Comparison of ENCODE assay signal across 29 mouse cellular contexts in genomic region chr13:46407151-46407550, GRCm38 (mm10). TPM values are rescaled to one million over a fixed set of nuclear protein-coding genes. Genes with fewer than 3 reads are reported as not detected.
DNase-seq lines count a peak whose midpoint lies in the region; ATAC-seq and TF ChIP-seq lines count a peak whose summit lies in the region.
"Had no signal": no experiment of that assay in that cellular context is flagged by ENCODE, and none has a peak within 500 bp of the region (broad histone marks: within the 10 kb centered on the region; RNA-seq: fewer than 3 reads in every experiment).

No protein-coding gene starts in this region.

- H3K4me3 ChIP-seq in gastrocnemius, adult 2 months, result no peak overlapping the region
- H3K4me3 ChIP-seq in liver, adult 2 months (ENCODE audit: insufficient read depth, low read depth, low read length), result no peak overlapping the region
- H3K4me3 ChIP-seq: erythroblast, embryonic 14.5 days; hindbrain, embryonic 12.5 days; intestine, embryonic 15.5 days; layer of hippocampus, adult 2 months; left cerebral cortex, adult 2 months; limb, embryonic 12.5 days; liver, embryonic 12.5 days had no signal

- TF ChIP-seq CTCF in gastrocnemius, adult 2 months (IDR thresholded peaks at IDR 0.05), result no peak
- no peak for TF ChIP-seq CTCF in liver, adult 2 months (IDR thresholded peaks at IDR 0.05; ENCODE audit: low read depth, low read length)

- no peak for ATAC-seq in cerebellum, adult (ENCODE audit: insufficient number of reproducible peaks, low FRiP score, low TSS enrichment)
- ATAC-seq: activated CD4-positive, CD25-positive, alpha-beta regulatory T cell, adult 4 months; CD4-positive, CD25-positive, alpha-beta regulatory T cell, adult 4 months; forebrain, embryonic 16.5 days; hindbrain, postnatal 0 days; intestine, embryonic 15.5 days; liver, embryonic 12.5 days; liver, postnatal 0 days had no signal

- no peaks in the 10 kb centered on the region for H3K4me1 ChIP-seq in liver, adult 2 months (ENCODE audit: control insufficient read depth, insufficient read depth, low read length)
- H3K4me1 ChIP-seq: hindbrain, embryonic 12.5 days; intestine, embryonic 15.5 days; limb, embryonic 12.5 days; liver, embryonic 12.5 days had no signal

- DNase-seq in gastrocnemius, adult 2 months, result no peak
- DNase-seq in gastrocnemius, adult 8-10 months (ENCODE audit: low spot score in 2 of 2), result no peak
- peak; percentile 6 for DNase-seq in liver, adult 2 months (ENCODE audit: extremely low read depth, low read depth, low spot score)
- no peak for DNase-seq in liver
- peak; percentile 5 for DNase-seq in Muller cell, postnatal 12 days (ENCODE audit: inconsistent ontology term)
- DNase-seq in adrenal gland, postnatal 14 days, result peak; percentile 40
- DNase-seq: cerebellum, adult 18-20 months; cerebellum, postnatal 14 days; gastrocnemius, postnatal 10 days; kidney, adult 2 months; kidney, postnatal 36 days; liver, postnatal 0 days; midbrain, embryonic 14.5 days; retina, postnatal 1 day; right cerebral cortex, postnatal 14 days; thymus, postnatal 4 days had no signal

- no peaks in the 10 kb centered on the region for H3K79me2 ChIP-seq in liver, adult 2 months (ENCODE audit: control insufficient read depth, insufficient read depth, low read length)

- peak overlapping the region; percentile 35; the same call in 1 of the 2 replicates for H3K27ac ChIP-seq in gastrocnemius, adult 2 months
- H3K27ac ChIP-seq in liver, adult 2 months (replicated peaks; ENCODE audit: insufficient read depth, low read depth, low read length), result no peak overlapping the region
- H3K27ac ChIP-seq: hindbrain, embryonic 12.5 days; hindbrain, postnatal 0 days; intestine, embryonic 15.5 days; layer of hippocampus, adult 2 months; left cerebral cortex, adult 2 months; limb, embryonic 12.5 days; liver, embryonic 12.5 days had no signal

- no peak overlapping the region for H3K9ac ChIP-seq in liver, adult 2 months (ENCODE audit: low read depth, low read length)
- H3K9ac ChIP-seq: hindbrain, embryonic 12.5 days; intestine, embryonic 15.5 days; limb, embryonic 12.5 days; liver, embryonic 12.5 days; liver, postnatal 0 days had no signal

- no peaks in the 10 kb centered on the region; the same call in 1 of the 2 replicates for H3K27me3 ChIP-seq in liver, adult 2 months (ENCODE audit: control insufficient read depth, insufficient read depth, low read length)
- H3K27me3 ChIP-seq: hindbrain, embryonic 12.5 days; intestine, embryonic 15.5 days; limb, embryonic 12.5 days; liver, embryonic 12.5 days had no signal

- intact Hi-C loops in gastrocnemius, adult 2 months (cut with DNase I), result loop anchor here (5.0 kb wide), 1 partner anchor 50 kb away; no protein-coding TSS in a partner anchor

- 95% methylated on average over 1 of the region's 1 CpGs for WGBS in liver, adult 2 months

- no peaks in the 10 kb centered on the region for H3K36me3 ChIP-seq in liver, adult 2 months (ENCODE audit: control insufficient read depth, insufficient read depth, low read length)
- H3K36me3 ChIP-seq: hindbrain, embryonic 12.5 days; intestine, embryonic 15.5 days; limb, embryonic 12.5 days; liver, embryonic 12.5 days had no signal

- TF ChIP-seq POLR2A in liver, adult 2 months (IDR thresholded peaks at IDR 0.05; ENCODE audit: extremely low read depth, insufficient read depth, low read length), result no peak

RNA-seq across cellular contexts. Expression of gene Rbm24, which starts 11.1 kb away (rescaled TPM):
- 100 to 1,000 TPM; 163 to 196 TPM for total RNA-seq in gastrocnemius, adult 2 months (2021)
- 100 to 1,000 TPM; 177 to 220 (median 196) TPM for total RNA-seq in gastrocnemius, adult 8-10 months (2022)
- total RNA-seq in liver, adult 2 months (2014; rRNA removed), result 0.07 and 0.18 TPM in 2 replicates
- polyA plus RNA-seq in liver, adult 2 months (2012; rRNA removed), result 0.20 TPM in 1 of 2 replicates, not detected in the other
- 8.1 and 8.4 TPM in 2 replicates for total RNA-seq in adrenal gland, postnatal 14 days (2021)
- total RNA-seq: monocyte, adult 5-6 weeks had no signal
- polyA plus RNA-seq: activated CD4-positive, CD25-positive, alpha-beta regulatory T cell, adult 4 months; erythroblast, embryonic 14.5 days had no signal

Comparison
In these comparisons a context has a peak if more than half of its experiments do, and no peak if none do; other contexts are left out.
1. DNase-seq: peak in liver, adult 2 months (single experiment), Muller cell, postnatal 12 days (single experiment) and adrenal gland, postnatal 14 days (single experiment); none in gastrocnemius, adult 2 months (single experiment), gastrocnemius, adult 8-10 months (0 of 2) and liver (single experiment).
2. RNA of gene Rbm24, which starts 11.1 kb away (total RNA-seq): 177 to 220 TPM in gastrocnemius, adult 8-10 months and 163 to 196 TPM in gastrocnemius, adult 2 months; 8.1 to 8.4 TPM in adrenal gland, postnatal 14 days and 0.07 to 0.18 TPM in liver, adult 2 months; every median in the first group is over 10 times any median in the second.